In the genomic region with DNA sequence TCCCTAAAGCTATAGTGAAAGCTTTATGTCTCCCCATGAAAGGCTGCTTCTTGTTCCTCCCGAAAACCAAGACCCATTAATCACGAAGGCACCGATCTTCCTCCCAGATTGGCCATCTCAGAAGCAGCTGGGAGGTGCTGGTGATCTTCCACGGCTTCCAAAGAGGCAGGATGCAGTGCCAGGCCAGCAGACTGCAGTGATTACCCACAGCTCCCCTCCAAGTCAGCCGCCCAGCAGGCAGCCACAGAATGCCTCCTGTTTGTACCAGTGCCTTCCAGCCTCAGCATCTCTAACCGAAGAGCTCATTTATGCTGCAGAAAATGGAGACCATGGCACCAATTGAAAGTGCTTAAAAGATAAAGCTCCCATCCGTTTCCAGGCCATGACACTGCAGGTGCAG, we compare ENCODE assay signal across 15 mouse cellular contexts.
DNase-seq lines count a peak whose midpoint lies in the region; ATAC-seq and TF ChIP-seq lines count a peak whose summit lies in the region.
"Had no signal": no experiment of that assay in that cellular context is flagged by ENCODE, and none has a peak within 500 bp of the region (broad histone marks: within the 10 kb centered on the region; RNA-seq: fewer than 3 reads in every experiment).

No protein-coding gene starts in this region.

- no peak for ATAC-seq in midbrain, embryonic 13.5 days
- ATAC-seq in midbrain, embryonic 11.5 days (ENCODE audit: low FRiP score), result no peak
- ATAC-seq in neural tube, embryonic 14.5 days (ENCODE audit: low read depth), result peak; percentile 78; the same call in 1 of the 2 replicates
- no peak for ATAC-seq in heart, embryonic 11.5 days (replicated peaks; ENCODE audit: insufficient number of reproducible peaks, low FRiP score, low TSS enrichment)

- no peak for TF ChIP-seq CTCF in cortical plate, adult 2 months (IDR thresholded peaks at IDR 0.05; ENCODE audit: extremely low read depth, insufficient read depth, low read length)

- H3K4me1 ChIP-seq in midbrain, embryonic 13.5 days (replicated peaks), result peaks cover 21% of the 10 kb centered on the region
- no peaks in the 10 kb centered on the region for H3K4me1 ChIP-seq in midbrain, embryonic 11.5 days (ENCODE audit: control insufficient read depth, insufficient read depth, low read length)
- H3K4me1 ChIP-seq in cortical plate, adult 2 months (ENCODE audit: control insufficient read depth, insufficient read depth, low read length), result peaks cover 7% of the 10 kb centered on the region
- H3K4me1 ChIP-seq in neural tube, embryonic 14.5 days (ENCODE audit: control insufficient read depth, insufficient read depth, low read length), result peaks cover 7% of the 10 kb centered on the region; the same call in 1 of the 2 replicates
- peaks cover under 1% of the 10 kb centered on the region; the same call in 1 of the 2 replicates for H3K4me1 ChIP-seq in heart, embryonic 11.5 days (ENCODE audit: control insufficient read depth, insufficient read depth, low read length)

- peak overlapping the region; percentile 56; the same call in 1 of the 2 replicates for H3K27ac ChIP-seq in midbrain, embryonic 13.5 days
- H3K27ac ChIP-seq in midbrain, embryonic 11.5 days (ENCODE audit: low read depth, low read length), result no peak overlapping the region
- 0 out of 2 replicates have a peak overlapping the region, but pooled peaks have one; percentile 55 for H3K27ac ChIP-seq in cortical plate, adult 2 months (ENCODE audit: insufficient read depth, low read length)
- H3K27ac ChIP-seq in neural tube, embryonic 14.5 days (ENCODE audit: low read depth, low read length), result peak overlapping the region; percentile 55; the same call in 1 of the 2 replicates
- no peak overlapping the region for H3K27ac ChIP-seq in heart, embryonic 11.5 days (ENCODE audit: low read depth, low read length)
- H3K27ac ChIP-seq: stomach, postnatal 0 days had no signal

- peaks cover 5% of the 10 kb centered on the region; the same call in 1 of the 2 replicates for H3K27me3 ChIP-seq in midbrain, embryonic 13.5 days
- H3K27me3 ChIP-seq in midbrain, embryonic 11.5 days (ENCODE audit: control insufficient read depth, insufficient read depth, low read length), result no peaks in the 10 kb centered on the region
- no peaks in the 10 kb centered on the region for H3K27me3 ChIP-seq in neural tube, embryonic 14.5 days (ENCODE audit: control insufficient read depth, insufficient read depth, low read length)
- no peaks in the 10 kb centered on the region for H3K27me3 ChIP-seq in heart, embryonic 11.5 days (ENCODE audit: control insufficient read depth, insufficient read depth, low read length)

- no peaks in the 10 kb centered on the region for H3K36me3 ChIP-seq in midbrain, embryonic 13.5 days
- H3K36me3 ChIP-seq in midbrain, embryonic 11.5 days (ENCODE audit: control insufficient read depth, insufficient read depth, low read length), result no peaks in the 10 kb centered on the region
- H3K36me3 ChIP-seq in neural tube, embryonic 14.5 days (ENCODE audit: control insufficient read depth, insufficient read depth, low read length), result no peaks in the 10 kb centered on the region
- H3K36me3 ChIP-seq in heart, embryonic 11.5 days (ENCODE audit: control insufficient read depth, insufficient read depth, low read length), result no peaks in the 10 kb centered on the region

- WGBS in midbrain, embryonic 13.5 days, result 47% methylated on average over 7 of the region's 7 CpGs
- 62% methylated on average over 7 of the region's 7 CpGs for WGBS in midbrain, embryonic 11.5 days
- 20% methylated on average over 7 of the region's 7 CpGs for WGBS in neural tube, embryonic 14.5 days
- 56% methylated on average over 7 of the region's 7 CpGs for WGBS in heart, embryonic 11.5 days (ENCODE audit: insufficient replicate concordance)

- no peak overlapping the region for H3K4me3 ChIP-seq in midbrain, embryonic 13.5 days (replicated peaks)
- H3K4me3 ChIP-seq in midbrain, embryonic 11.5 days (ENCODE audit: low read depth, low read length), result no peak overlapping the region
- no peak overlapping the region for H3K4me3 ChIP-seq in cortical plate, adult 2 months (ENCODE audit: insufficient read depth, low read length)
- no peak overlapping the region for H3K4me3 ChIP-seq in neural tube, embryonic 14.5 days (ENCODE audit: low read depth, low read length)
- H3K4me3 ChIP-seq in heart, embryonic 11.5 days (ENCODE audit: low read depth, low read length), result no peak overlapping the region
- H3K4me3 ChIP-seq: megakaryocyte, embryonic 14.5 days had no signal

- peaks cover 5% of the 10 kb centered on the region; the same call in 1 of the 2 replicates for H3K9me3 ChIP-seq in midbrain, embryonic 13.5 days
- no peaks in the 10 kb centered on the region; the same call in 1 of the 2 replicates for H3K9me3 ChIP-seq in midbrain, embryonic 11.5 days (ENCODE audit: control insufficient read depth, low read length)
- H3K9me3 ChIP-seq in neural tube, embryonic 14.5 days (ENCODE audit: control insufficient read depth, low read length), result no peaks in the 10 kb centered on the region
- no peaks in the 10 kb centered on the region for H3K9me3 ChIP-seq in heart, embryonic 11.5 days (replicated peaks; ENCODE audit: control insufficient read depth, low read length)

- no peak overlapping the region for H3K9ac ChIP-seq in midbrain, embryonic 13.5 days (replicated peaks)
- no peak overlapping the region for H3K9ac ChIP-seq in midbrain, embryonic 11.5 days (ENCODE audit: low read length)
- H3K9ac ChIP-seq in neural tube, embryonic 14.5 days (replicated peaks; ENCODE audit: low read depth, low read length), result 0 out of 2 replicates have a peak overlapping the region, but pooled peaks have one; percentile 0
- no peak overlapping the region for H3K9ac ChIP-seq in heart, embryonic 11.5 days (ENCODE audit: low read depth, low read length)

- DNase-seq in heart, adult 11 months, result peak; percentile 56
- no peak for DNase-seq in heart, postnatal 25 days (ENCODE audit: low spot score)
- no peak for DNase-seq in midbrain, embryonic 11.5 days (ENCODE audit: low spot score, missing footprints)
- no peak for DNase-seq in thymus, postnatal 36 days
- DNase-seq: B cell, adult 2 months; gastrocnemius, postnatal 14 days; heart, postnatal 10 days; kidney, adult 9 months; right cerebral cortex, postnatal 4 days had no signal

- intact Hi-C loops in heart, postnatal 25 days (cut with DNase I), result loop anchor here (5.0 kb wide), 1 partner anchor 295 kb away; no protein-coding TSS in a partner anchor

- no peak for TF ChIP-seq POLR2A in cortical plate, adult 2 months (IDR thresholded peaks at IDR 0.05; ENCODE audit: extremely low read depth, insufficient read depth, low read length)

- no peak overlapping the region for H3K4me2 ChIP-seq in midbrain, embryonic 13.5 days (replicated peaks)
- H3K4me2 ChIP-seq in midbrain, embryonic 11.5 days, result no peak overlapping the region
- no peak overlapping the region; the same call in 1 of the 2 replicates for H3K4me2 ChIP-seq in neural tube, embryonic 14.5 days (ENCODE audit: low read depth, low read length)
- H3K4me2 ChIP-seq in heart, embryonic 11.5 days, result no peak overlapping the region

Comparison
In these comparisons a context has a peak if more than half of its experiments do, and no peak if none do; other contexts are left out.
1. H3K27ac ChIP-seq: peak in midbrain, embryonic 13.5 days (single experiment), cortical plate, adult 2 months (single experiment) and neural tube, embryonic 14.5 days (single experiment); none in midbrain, embryonic 11.5 days (single experiment) and heart, embryonic 11.5 days (single experiment).